Mouse (Mus musculus) myocyte (in vitro differentiated cells): Measurements from ENCODE around the gene Gm28539. TPM values are rescaled to one million over a fixed set of nuclear protein-coding genes. Genes with fewer than 3 reads are reported as not detected.

Source experiments
- H3K27me3 ChIP-seq: one replicate; pipeline ENCODE4 v1.6.1; 2011; ENCODE audit not compliant: control insufficient read depth, insufficient read depth, insufficient read length
- H3K36me3 ChIP-seq: one replicate; pipeline ENCODE4 v1.6.1; 2011; ENCODE audit not compliant: control insufficient read depth, insufficient read depth
- H3K4me2 ChIP-seq: one replicate; pipeline ENCODE4 v1.6.1; 2011; ENCODE audit warnings: low read depth, control low read depth
- H3K4me3 ChIP-seq: one replicate; pipeline ENCODE4 v1.5.1; 2011; ENCODE audit warnings: mild to moderate bottlenecking, control low read depth, moderate library complexity
- H3K79me2 ChIP-seq: one replicate; pipeline ENCODE4 v1.6.1; 2011; ENCODE audit not compliant: control insufficient read depth, insufficient read depth
- H3ac ChIP-seq: one replicate; pipeline ENCODE4 v1.6.1; 2011; ENCODE audit not compliant: control insufficient read depth, insufficient read length
- CEBPB ChIP-seq: IDR thresholded peaks from 2 replicates; pipeline ENCODE4 v1.6.1; 2011; ENCODE audit warnings: mild to moderate bottlenecking, moderate library complexity; ENCODE audit not compliant: poor library complexity, insufficient read depth, severe bottlenecking
- E2F4 ChIP-seq: IDR thresholded peaks from one replicate; pipeline ENCODE4 v1.6.1; 2011; ENCODE audit warnings: mild to moderate bottlenecking, control low read depth, moderate library complexity; ENCODE audit not compliant: insufficient read depth
- MAX ChIP-seq: IDR thresholded peaks from one replicate; pipeline ENCODE4 v1.6.1; 2011; ENCODE audit warnings: low read depth, mild to moderate bottlenecking, control low read depth
- MYOD1 ChIP-seq, 3 experiments: IDR thresholded peaks; one replicate each; pipeline ENCODE4 v1.6.1; 2011; ENCODE audit warnings: control low read depth in 2 of 3, low read depth in 2 of 3, mild to moderate bottlenecking in 2 of 3, moderate library complexity in 1 of 3; ENCODE audit not compliant: insufficient read length in 2 of 3, control insufficient read depth in 1 of 3
- MYOG ChIP-seq, 3 experiments: IDR thresholded peaks; one replicate each; pipeline ENCODE4 v1.6.1; 2011; ENCODE audit warnings: control low read depth in 2 of 3, low read depth in 2 of 3, mild to moderate bottlenecking in 2 of 3; ENCODE audit not compliant: insufficient read length in 2 of 3, control insufficient read depth in 1 of 3, insufficient read depth in 1 of 3
- POLR2A ChIP-seq: IDR thresholded peaks from one replicate; pipeline ENCODE4 v1.6.1; 2011; ENCODE audit warnings: low read depth, mild to moderate bottlenecking, control low read depth, moderate library complexity; ENCODE audit not compliant: insufficient read length
- POLR2AphosphoS2 ChIP-seq: IDR thresholded peaks from one replicate; pipeline ENCODE4 v1.6.1; 2011; ENCODE audit warnings: low read depth, control low read depth; ENCODE audit not compliant: insufficient read length
- REST ChIP-seq: IDR thresholded peaks from one replicate; pipeline ENCODE4 v1.6.1; 2011; ENCODE audit warnings: mild to moderate bottlenecking, control low read depth, moderate library complexity; ENCODE audit not compliant: insufficient read depth, insufficient read length
- SRF ChIP-seq: IDR thresholded peaks from one replicate; pipeline ENCODE4 v1.6.1; 2011; ENCODE audit warnings: low read depth; ENCODE audit not compliant: control insufficient read depth, insufficient read length
- TCF12 ChIP-seq: IDR thresholded peaks from one replicate; pipeline ENCODE4 v1.6.1; 2011; ENCODE audit warnings: mild to moderate bottlenecking, control low read depth; ENCODE audit not compliant: poor library complexity, insufficient read depth, severe bottlenecking
- TCF3 ChIP-seq: IDR thresholded peaks from one replicate; pipeline ENCODE4 v1.6.1; 2011; ENCODE audit warnings: low read depth, control low read depth; ENCODE audit not compliant: insufficient read length
- USF1 ChIP-seq: IDR thresholded peaks from one replicate; pipeline ENCODE4 v1.6.1; 2011; ENCODE audit warnings: low read depth, mild to moderate bottlenecking, control low read depth, moderate library complexity
- polyA plus RNA-seq: library from polyadenylated mRNA; unstranded; fragments of >200 nt; fragmentation: generic; extraction: Trizol; gene quantifications from one replicate; pipeline ENCODE4 v1.2.1, GENCODE M21; 2012; ENCODE audit warnings: missing spikeins

Gm28539 gene
- polyA plus RNA-seq: 0.49 TPM

- H3ac ChIP-seq: peak within 1 kb of the TSS; percentile 34
- no peaks in the 10 kb centered on the region for H3K79me2 ChIP-seq
- peak within 1 kb of the TSS; percentile 12 for H3K4me2 ChIP-seq
- H3K27me3 ChIP-seq: no peaks in the 10 kb centered on the region
- no peak within 1 kb of the TSS for H3K4me3 ChIP-seq
- peaks cover 27% of the 10 kb centered on the region for H3K36me3 ChIP-seq
- TF ChIP-seq POLR2AphosphoS2 (peak; percentile 61), TCF3 (no peak), SRF (no peak), POLR2A (no peak)
These were observed at the start of gene Gm28539, which contains the start of gene 2510002D24Rik for GRCm38 (mm10) chr16:18836468-18837208. Gene Gm28539, plus strand, starts transcription at chr16:18836584. Gene 2510002D24Rik, plus strand, starts transcription at chr16:18836578.

- no peaks in the 10 kb centered on the region for H3K36me3 ChIP-seq
- H3K27me3 ChIP-seq: no peaks in the 10 kb centered on the region
- no peaks in the 10 kb centered on the region for H3K79me2 ChIP-seq
- no peak overlapping the region for H3ac ChIP-seq
- H3K4me2 ChIP-seq: no peak overlapping the region
- TF ChIP-seq MYOG (IDR thresholded peaks at IDR 0.05; ENCODE audit: control insufficient read depth in 1 of 3, insufficient read depth in 1 of 3, insufficient read length in 2 of 3, low read depth in 2 of 3): no peak
- no peak for TF ChIP-seq POLR2A
- TF ChIP-seq USF1: no peak
- TF ChIP-seq E2F4: no peak
- TF ChIP-seq MAX: no peak
- no peak for TF ChIP-seq MYOD1 (IDR thresholded peaks at IDR 0.05; ENCODE audit: control insufficient read depth in 1 of 3, insufficient read length in 2 of 3, low read depth in 2 of 3)
- no peak for TF ChIP-seq CEBPB
- no peak for TF ChIP-seq POLR2AphosphoS2
- TF ChIP-seq SRF: no peak
- no peak for TF ChIP-seq REST
- no peak for TF ChIP-seq TCF12
- no peak for TF ChIP-seq TCF3
- H3K4me3 ChIP-seq: no peak overlapping the region
These were observed 49.7 kb upstream of the Gm28539 start for GRCm38 (mm10) chr16:18786652-18787051.

- H3K27me3 ChIP-seq: no peaks in the 10 kb centered on the region
- no peaks in the 10 kb centered on the region for H3K36me3 ChIP-seq
- H3K79me2 ChIP-seq: no peaks in the 10 kb centered on the region
- peak overlapping the region; percentile 67 for H3K4me2 ChIP-seq
- TF ChIP-seq MYOD1 (IDR thresholded peaks at IDR 0.05; ENCODE audit: control insufficient read depth in 1 of 3, insufficient read length in 2 of 3, low read depth in 2 of 3) (peak in 1 of 3 experiments; percentile 52), MAX (no peak), POLR2A (no peak), MYOG (IDR thresholded peaks at IDR 0.05; ENCODE audit: control insufficient read depth in 1 of 3, insufficient read depth in 1 of 3, insufficient read length in 2 of 3, low read depth in 2 of 3) (peak in 1 of 3 experiments; percentile 73)
- no peak overlapping the region for H3ac ChIP-seq
- H3K4me3 ChIP-seq: no peak overlapping the region
These were observed 47.6 kb upstream of the Gm28539 start for GRCm38 (mm10) chr16:18788627-18789406.

GRCm38 (mm10) chr16:18795223-18795899, 41.0 kb upstream of the Gm28539 start:
- H3ac ChIP-seq: no peak overlapping the region

GRCm38 (mm10) chr16:18796645-18797044, 39.7 kb upstream of the Gm28539 start:
- Histone ChIP-seq H3K4me3 (no peak overlapping the region), H3ac (no peak overlapping the region), H3K36me3 (peaks cover 8% of the 10 kb centered on the region), H3K79me2 (no peaks in the 10 kb centered on the region), H3K27me3 (no peaks in the 10 kb centered on the region), H3K4me2 (peak overlapping the region; percentile 65)
- no peak for TF ChIP-seq TCF3
- no peak for TF ChIP-seq SRF
- TF ChIP-seq POLR2A: no peak
- TF ChIP-seq CEBPB: no peak
- no peak for TF ChIP-seq MYOD1 (IDR thresholded peaks at IDR 0.05; ENCODE audit: control insufficient read depth in 1 of 3, insufficient read length in 2 of 3, low read depth in 2 of 3)
- TF ChIP-seq POLR2AphosphoS2: no peak

More at GRCm38 (mm10) chr16:18795223-18795899, 41.0 kb upstream of the Gm28539 start:
- Histone ChIP-seq H3K36me3 (peaks cover 8% of the 10 kb centered on the region), H3K79me2 (no peaks in the 10 kb centered on the region), H3K4me3 (no peak overlapping the region), H3K27me3 (no peaks in the 10 kb centered on the region), H3K4me2 (peak overlapping the region; percentile 65)
- TF ChIP-seq MYOD1 (IDR thresholded peaks at IDR 0.05; ENCODE audit: control insufficient read depth in 1 of 3, insufficient read length in 2 of 3, low read depth in 2 of 3): peak in 1 of 3 experiments; percentile 18
- peak in 1 of 3 experiments; percentile 8 for TF ChIP-seq MYOG (IDR thresholded peaks at IDR 0.05; ENCODE audit: control insufficient read depth in 1 of 3, insufficient read depth in 1 of 3, insufficient read length in 2 of 3, low read depth in 2 of 3)
- no peak for TF ChIP-seq TCF3
- no peak for TF ChIP-seq REST
- no peak for TF ChIP-seq USF1
